Mouse (Mus musculus): Measurements from ENCODE around the gene Iqgap3.

DNA sequence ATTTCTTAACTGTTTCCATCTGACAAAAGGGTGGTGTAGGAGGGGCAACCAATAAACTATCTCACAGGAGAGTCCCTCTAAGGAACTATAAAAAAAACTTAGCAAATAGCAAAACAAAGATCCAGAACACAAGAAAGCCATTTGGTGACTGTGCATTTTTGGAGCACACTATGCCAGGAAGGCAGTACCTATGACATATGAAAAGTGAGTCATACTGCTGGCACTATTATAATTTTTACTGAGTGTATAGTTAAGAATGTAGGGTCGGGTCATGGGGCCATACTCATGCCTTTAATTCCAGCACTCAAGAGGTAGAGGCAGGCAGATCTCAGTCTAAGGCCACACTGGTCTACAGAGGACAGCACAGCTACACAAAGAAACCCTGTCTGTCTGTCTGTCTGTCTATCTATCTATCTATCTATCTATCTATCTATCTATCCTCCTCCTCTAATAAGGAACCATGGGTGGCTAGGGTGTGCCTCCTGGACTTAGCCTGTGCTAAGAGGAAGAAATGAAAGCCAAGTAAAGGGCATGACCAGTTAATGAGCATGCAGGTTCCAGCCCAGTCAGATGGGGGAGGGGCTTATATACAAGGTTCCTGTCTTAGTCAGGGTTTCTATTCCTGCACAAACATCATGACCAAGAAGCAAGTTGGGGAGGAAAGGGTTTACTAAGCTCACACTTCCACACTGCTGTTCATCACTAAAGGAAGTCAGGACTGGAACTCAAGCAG is 46.0 kb upstream of the Iqgap3 start:
- TF ChIP-seq POLR2A (IDR thresholded peaks at IDR 0.05; ENCODE audit: control insufficient read depth, extremely low read depth, insufficient read depth, low read length, poor library complexity) = no peak
- TF ChIP-seq CTCF (IDR thresholded peaks at IDR 0.05; ENCODE audit: borderline replicate concordance, control insufficient read depth, extremely low read depth, insufficient read depth, low read length, poor library complexity) = no peak

All from thymus, adult 2 months (tissue).